Mouse (Mus musculus) liver, embryonic 14.5 days (tissue): Measurements from ENCODE around the gene Ly6g6d. TPM values are rescaled to one million over a fixed set of nuclear protein-coding genes. Genes with fewer than 3 reads are reported as not detected.

Source experiments
- ATAC-seq: fragments of 200-750 bp; cut with Nextera tagmentation; 2 replicates; pipeline ENCODE4 v1.8.0; 2017; ENCODE audit warnings: moderate number of reproducible peaks, mild to moderate bottlenecking, moderate library complexity; ENCODE audit not compliant: insufficient read depth
- DNase-seq, 3 experiments: peaks; one replicate each; pipeline ENCODE4 v3.0.0-alpha.2; 2012 to 2013; ENCODE audit warnings: low read depth in 3 of 3, low spot score in 3 of 3
- H3K27ac ChIP-seq: fragments of 300-500 bp; sonication (generic); 2 replicates; pipeline ENCODE4 v1.5.1; 2014; ENCODE audit warnings: moderate library complexity, mild to moderate bottlenecking, control low read depth, inconsistent platforms
- H3K27me3 ChIP-seq: fragments of 300-500 bp; sonication (generic); 2 replicates; pipeline ENCODE4 v1.6.1; 2014; ENCODE audit warnings: mild to moderate bottlenecking, low read length, moderate library complexity; ENCODE audit not compliant: control insufficient read depth, insufficient read depth
- H3K36me3 ChIP-seq: fragments of 300-500 bp; sonication (generic); replicated peaks from 2 replicates; pipeline ENCODE4 v1.6.1; 2014; ENCODE audit warnings: low read depth; ENCODE audit not compliant: control insufficient read depth, insufficient read depth
- H3K4me1 ChIP-seq, 2 experiments: fragments of 200-500 bp in 1 of 2; fragments of 300-500 bp in 1 of 2; sonication (generic) in 1 of 2; replicated peaks; 2 replicates each; pipeline ENCODE4 v1.6.1; 2012 to 2014; ENCODE audit warnings: antibody characterized with exemption in 1 of 2, inconsistent platforms in 1 of 2, low read length in 1 of 2; ENCODE audit not compliant: control insufficient read depth in 2 of 2, insufficient read depth in 2 of 2
- H3K4me2 ChIP-seq: fragments of 300-500 bp; sonication (generic); 2 replicates; pipeline ENCODE4 v1.6.1; 2014; ENCODE audit warnings: low read depth, mild to moderate bottlenecking, control low read depth, moderate library complexity
- H3K4me3 ChIP-seq, 2 experiments: fragments of 200-500 bp in 1 of 2; fragments of 300-500 bp in 1 of 2; sonication (generic) in 1 of 2; 2 replicates each; pipeline ENCODE4 v1.5.1; 2012 to 2014; ENCODE audit warnings: low read depth in 2 of 2, low read length in 2 of 2, mild to moderate bottlenecking in 2 of 2, control low read depth in 1 of 2, inconsistent platforms in 1 of 2, moderate library complexity in 1 of 2; ENCODE audit not compliant: insufficient read depth in 1 of 2
- H3K9ac ChIP-seq: fragments of 300-500 bp; sonication (generic); replicated peaks from 2 replicates; pipeline ENCODE4 v1.6.1; 2014; ENCODE audit warnings: mild to moderate bottlenecking, control low read depth, moderate library complexity
- H3K9me3 ChIP-seq: fragments of 300-500 bp; sonication (generic); 2 replicates; pipeline ENCODE4 v1.6.1; 2016; ENCODE audit warnings: low read length, mixed read lengths; ENCODE audit not compliant: control insufficient read depth
- CTCF ChIP-seq: IDR thresholded peaks from 2 replicates; pipeline ENCODE4 v1.5.1; 2016; ENCODE audit warnings: antibody characterized with exemption, low read depth, control low read depth
- EP300 ChIP-seq: IDR thresholded peaks from 2 replicates; pipeline ENCODE4 v1.6.1; 2016; ENCODE audit warnings: antibody characterized with exemption, low read depth
- WGBS: fragments of 180-500 bp; shearing (Covaris S2); extraction: QIAGEN DNeasy Blood & Tissue Kit; methylation state at CpG from one replicate; pipeline ENCODE4 v1.1.7; 2014; ENCODE audit not compliant: insufficient replicate concordance; 5-methylcytosine and 5-hydroxymethylcytosine counted together
- polyA plus RNA-seq, 2 experiments: library from polyadenylated mRNA; depleted of rRNA in 1 of 2; stranded (reverse) in 1 of 2; unstranded in 1 of 2; fragments of >200 nt; fragmentation: Nextera tagmentation in 1 of 2; extraction: Ambion mirVana in 1 of 2; gene quantifications; 2 replicates each; pipeline versions ENCODE4 v1.2.1 to v1.2.3; 2012 to 2014

Gene Ly6g6d
- polyA plus RNA-seq, 2 experiments = 0.28 to 0.95 TPM

- ATAC-seq = no peak
- Histone ChIP-seq H3K9me3 (no peaks in the 10 kb centered on the region), H3K27me3 (no peaks in the 10 kb centered on the region), H3K4me2 (no peak overlapping the region), H3K4me1 (peaks cover 12 to 24% of the 10 kb centered on the region in 2 experiments), H3K36me3 (no peaks in the 10 kb centered on the region), H3K4me3 (no peak overlapping the region), H3K9ac (no peak overlapping the region), H3K27ac (no peak overlapping the region)
- 28% methylated on average over 2 of the region's 2 CpGs for WGBS
- DNase-seq = no peak
- TF ChIP-seq CTCF (no peak), EP300 (no peak)
Observed at GRCm38 (mm10) chr17:35077285-35077684, 580 bp downstream of the Ly6g6d start.

- ATAC-seq = no peak
Observed at GRCm38 (mm10) chr17:35076507-35077176, 1.2 kb downstream of the Ly6g6d start, which contains the start of gene Ly6g6e. Gene Ly6g6e, plus strand, starts transcription at chr17:35076902.

GRCm38 (mm10) chr17:35074097-35074496, 3.8 kb downstream of the Ly6g6d start:
- no peaks in the 10 kb centered on the region for H3K27me3 ChIP-seq
- peaks cover 0 to 3% of the 10 kb centered on the region in 2 experiments; a peak in 3 of 4 replicates for H3K4me1 ChIP-seq
- no peak overlapping the region for H3K9ac ChIP-seq
- DNase-seq (no peak), ATAC-seq (no peak)
- no peak for TF ChIP-seq EP300
- no peak for TF ChIP-seq CTCF
- no peak overlapping the region for H3K4me3 ChIP-seq
- no peaks in the 10 kb centered on the region for H3K9me3 ChIP-seq
- 12% methylated on average over 17 of the region's 17 CpGs for WGBS
- H3K27ac ChIP-seq = no peak overlapping the region
- H3K4me2 ChIP-seq = no peak overlapping the region
- H3K36me3 ChIP-seq = no peaks in the 10 kb centered on the region

More at GRCm38 (mm10) chr17:35076507-35077176, 1.2 kb downstream of the Ly6g6d start, which contains the start of gene Ly6g6e:
- H3K9ac ChIP-seq = no peak within 1 kb of the TSS
- H3K4me2 ChIP-seq = no peak within 1 kb of the TSS
- WGBS = 46% methylated on average over 10 of the region's 10 CpGs
- no peak within 1 kb of the TSS for H3K4me3 ChIP-seq
- peaks cover 12 to 24% of the 10 kb centered on the region in 2 experiments for H3K4me1 ChIP-seq
- no peak for DNase-seq
- H3K9me3 ChIP-seq = no peaks in the 10 kb centered on the region
- TF ChIP-seq EP300 (no peak), CTCF (no peak)
- no peaks in the 10 kb centered on the region for H3K36me3 ChIP-seq
- no peaks in the 10 kb centered on the region for H3K27me3 ChIP-seq
- no peak within 1 kb of the TSS for H3K27ac ChIP-seq

GRCm38 (mm10) chr17:35071454-35071853, 6.4 kb downstream of the Ly6g6d start:
- TF ChIP-seq EP300 (no peak), CTCF (no peak)
- Histone ChIP-seq H3K36me3 (no peaks in the 10 kb centered on the region), H3K27me3 (peaks cover 14% of the 10 kb centered on the region), H3K9me3 (no peaks in the 10 kb centered on the region), H3K4me1 (0 out of 4 replicates have a peak, but pooled peaks cover 0 to 2% of the 10 kb centered on the region in 2 experiments), H3K4me3 (no peak overlapping the region), H3K9ac (no peak overlapping the region), H3K4me2 (no peak overlapping the region), H3K27ac (no peak overlapping the region)
- ATAC-seq (no peak), DNase-seq (no peak)
- WGBS = 76% methylated on average over 9 of the region's 9 CpGs

- H3K27me3 ChIP-seq = peaks cover 22% of the 10 kb centered on the region
- H3K27ac ChIP-seq = no peak overlapping the region
- peaks cover 0 to 5% of the 10 kb centered on the region in 2 experiments; a peak in 2 of 4 replicates for H3K4me1 ChIP-seq
- no peak overlapping the region for H3K4me2 ChIP-seq
- DNase-seq = no peak
- H3K36me3 ChIP-seq = no peaks in the 10 kb centered on the region
- no peak for ATAC-seq
- H3K4me3 ChIP-seq = no peak overlapping the region
- no peaks in the 10 kb centered on the region for H3K9me3 ChIP-seq
- WGBS = 46% methylated on average over 6 of the region's 6 CpGs
- TF ChIP-seq CTCF (no peak), EP300 (no peak)
- no peak overlapping the region for H3K9ac ChIP-seq
Observed at GRCm38 (mm10) chr17:35070556-35071229, 7.2 kb downstream of the Ly6g6d start.
